Mouse (Mus musculus): ENCODE data around the gene Med25.
"Not testable (repeated sequence)": the region's sequence is repeated elsewhere in the genome, so short reads cannot be mapped to it uniquely, and the experiment has no call there.

The Med25 gene

DNA sequence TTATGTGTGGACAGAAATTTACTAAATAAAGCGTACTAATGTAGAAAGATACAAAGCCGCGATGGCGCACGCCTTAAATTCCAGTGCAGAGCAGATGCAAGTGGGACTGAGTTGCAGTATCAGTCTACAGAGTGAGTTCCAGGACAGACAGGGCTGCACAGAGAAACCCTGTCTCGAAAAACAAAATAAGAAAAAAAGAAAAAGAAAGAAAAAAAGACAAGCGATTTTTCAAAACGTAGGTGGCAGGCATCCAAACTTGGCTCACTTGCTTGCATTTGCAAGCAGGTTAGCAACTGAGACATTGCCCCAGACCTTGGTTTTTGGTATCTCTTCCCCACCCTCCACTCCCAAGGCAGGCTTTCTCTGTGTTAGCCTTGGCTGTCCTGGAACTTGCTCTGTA is 685 bp upstream of the Med25 start:
- DNase-seq (ENCODE audit: low read depth, low spot score), result no peak

DNA sequence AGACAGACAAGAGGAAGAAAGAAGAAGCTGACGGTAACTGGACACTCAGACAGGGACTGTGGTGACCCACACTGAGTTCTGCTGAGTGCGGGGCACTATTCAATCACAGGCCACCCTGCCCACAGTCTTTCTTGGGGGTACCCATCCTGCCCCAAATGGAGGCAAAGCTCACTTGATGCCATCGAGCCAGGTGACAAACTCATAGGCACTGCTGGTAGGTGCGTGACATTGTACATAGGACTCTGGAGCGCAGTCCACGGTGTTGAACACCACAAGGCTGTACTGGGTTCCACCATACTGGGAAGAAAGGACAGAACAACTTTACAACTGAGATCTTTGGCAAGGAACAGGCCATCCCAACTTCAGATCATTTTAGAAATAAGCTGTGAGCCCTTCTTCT is 901 bp downstream of the Med25 start:
- DNase-seq (ENCODE audit: low read depth, low spot score), result no peak

DNA sequence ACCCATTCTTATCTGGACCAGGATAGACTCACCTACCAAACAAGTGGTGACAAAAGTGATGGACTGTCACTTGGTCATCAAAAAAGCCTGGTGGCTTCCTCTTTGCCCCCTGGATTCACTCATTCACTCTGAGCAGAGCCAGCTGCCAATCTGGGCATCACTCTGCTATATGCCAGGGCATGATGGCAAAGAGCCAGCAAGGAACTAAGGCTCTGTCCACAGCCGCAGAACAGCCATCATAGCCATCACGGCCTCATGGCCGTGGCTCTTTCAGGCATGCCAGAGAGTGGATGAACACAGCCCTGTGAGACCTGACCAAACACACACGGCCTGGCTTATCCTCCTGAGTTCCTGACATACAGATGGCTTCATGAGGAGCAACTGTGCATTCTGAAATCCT is 1.8 kb downstream of the Med25 start:
- DNase-seq (ENCODE audit: low read depth, low spot score), result no peak

DNA sequence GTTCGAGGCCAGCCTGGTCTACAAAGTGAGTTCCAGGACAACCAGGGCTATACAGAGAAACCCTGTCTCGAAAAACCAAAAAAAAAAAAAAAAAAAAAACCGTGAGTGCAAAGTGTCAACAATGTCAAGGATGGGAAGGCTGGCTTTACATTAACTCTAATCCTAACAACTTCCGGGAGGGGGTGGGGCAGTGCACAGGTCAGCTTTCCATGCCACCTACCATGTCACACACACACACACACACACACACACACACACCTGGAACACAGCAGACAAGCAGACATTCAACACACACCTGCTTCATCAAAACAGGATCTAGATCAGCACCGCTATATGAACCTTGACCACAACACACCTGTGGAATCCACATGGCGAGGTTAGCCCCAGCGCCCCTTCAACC is 2.3 kb downstream of the Med25 start:
- no peak for DNase-seq (ENCODE audit: low read depth, low spot score)

DNA sequence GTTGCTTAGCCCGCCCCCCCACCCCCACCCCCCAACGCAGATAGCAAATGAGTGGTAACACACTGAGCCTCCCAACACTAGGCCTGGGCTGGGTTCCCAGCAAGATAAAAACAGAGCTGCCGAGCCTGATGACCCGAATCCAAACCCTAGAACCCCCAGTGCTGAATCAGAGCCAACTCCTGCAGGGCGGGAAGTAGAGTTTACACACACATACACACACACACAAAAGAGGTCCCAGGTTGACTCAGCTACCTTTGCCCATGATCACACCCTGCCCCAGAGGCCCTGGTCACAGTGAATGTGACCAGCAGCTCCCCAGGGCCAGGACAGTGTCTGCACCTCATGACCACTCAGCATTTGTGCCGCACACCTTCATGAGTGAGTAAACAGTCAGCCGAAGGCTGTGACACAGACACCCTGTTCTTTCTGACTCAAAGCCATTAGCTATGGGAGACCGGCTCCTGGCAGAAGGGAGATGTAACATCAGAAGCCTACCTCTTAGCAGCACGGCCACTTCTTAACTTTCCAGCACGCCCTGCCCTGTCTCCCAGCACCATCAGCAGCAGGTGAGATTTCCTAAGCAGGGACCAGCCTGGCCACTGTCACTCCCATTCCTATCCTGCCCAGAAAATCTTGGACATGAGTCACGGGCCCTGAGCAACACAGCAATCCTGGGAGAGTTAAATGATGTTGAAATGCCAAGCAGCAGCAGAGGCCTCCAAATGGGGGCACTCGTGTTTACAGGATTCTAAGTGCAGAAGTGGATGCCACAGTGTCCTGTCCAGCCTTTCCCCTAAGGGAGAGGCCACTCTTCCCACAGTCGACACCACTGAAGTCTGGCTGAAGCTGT is 4.0 kb downstream of the Med25 start:
- DNase-seq (ENCODE audit: low read depth, low spot score), result no peak

DNA sequence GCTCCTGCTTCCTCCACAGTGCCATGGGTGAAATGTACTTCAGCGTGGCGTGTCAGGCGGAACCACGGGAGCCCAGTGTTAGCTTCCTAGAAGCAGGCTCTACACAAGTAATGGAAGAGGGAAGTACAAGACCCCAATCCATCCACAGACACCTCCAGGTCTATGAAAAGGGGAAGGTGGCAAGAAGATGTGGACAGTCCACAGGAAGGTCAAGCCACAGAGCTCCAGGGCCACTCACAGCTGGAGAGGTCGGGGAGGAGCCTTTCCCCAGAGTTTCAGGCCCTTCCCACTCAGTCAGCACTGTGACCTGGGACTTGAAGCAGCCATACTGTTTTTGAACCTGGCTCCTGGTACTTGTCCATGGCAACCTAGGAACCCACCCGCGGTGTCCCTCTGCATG is 5.5 kb downstream of the Med25 start:
- DNase-seq (ENCODE audit: low read depth, low spot score), result no peak

DNA sequence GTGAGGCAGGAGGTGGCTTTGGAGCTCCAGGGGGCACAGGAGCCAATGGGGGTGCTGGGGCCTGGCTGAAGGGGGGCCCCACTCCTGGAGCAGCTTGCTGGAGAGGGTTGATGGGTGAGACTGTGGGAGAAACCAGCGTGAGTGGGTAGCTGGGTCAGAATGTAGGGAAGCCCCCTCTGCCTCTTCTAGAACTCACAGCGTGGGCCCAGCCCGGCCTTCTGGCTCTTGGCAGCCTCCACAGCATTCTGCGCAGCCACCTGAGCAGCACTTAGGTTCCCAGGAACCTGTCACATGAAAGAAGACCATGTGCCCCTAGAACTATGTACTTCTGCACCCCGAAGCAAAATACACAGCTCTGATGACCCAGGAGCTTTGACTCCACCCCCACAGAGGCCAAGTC is 7.9 kb downstream of the Med25 start:
- no peak for DNase-seq (ENCODE audit: low read depth, low spot score)

DNA sequence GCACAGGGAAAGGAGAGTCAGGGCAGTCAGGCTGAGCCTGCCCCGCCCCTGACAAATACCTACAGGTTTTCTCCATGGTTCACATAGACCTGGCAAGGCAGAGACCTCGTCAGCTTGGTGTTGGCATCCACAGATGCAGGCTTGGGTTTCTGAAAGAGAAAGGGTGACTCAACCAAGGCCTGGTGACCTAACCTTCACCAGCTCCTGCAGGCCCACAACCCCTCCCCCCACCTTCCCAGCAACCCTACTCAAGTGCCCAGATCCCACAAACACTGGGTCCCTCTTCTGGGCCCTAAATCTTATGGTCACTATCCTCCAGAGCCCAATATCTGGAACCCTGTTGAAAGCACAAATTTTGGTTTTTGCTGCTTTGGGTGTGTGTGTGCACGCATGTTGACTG is 9.5 kb downstream of the Med25 start:
- DNase-seq (ENCODE audit: low read depth, low spot score), result no peak

DNA sequence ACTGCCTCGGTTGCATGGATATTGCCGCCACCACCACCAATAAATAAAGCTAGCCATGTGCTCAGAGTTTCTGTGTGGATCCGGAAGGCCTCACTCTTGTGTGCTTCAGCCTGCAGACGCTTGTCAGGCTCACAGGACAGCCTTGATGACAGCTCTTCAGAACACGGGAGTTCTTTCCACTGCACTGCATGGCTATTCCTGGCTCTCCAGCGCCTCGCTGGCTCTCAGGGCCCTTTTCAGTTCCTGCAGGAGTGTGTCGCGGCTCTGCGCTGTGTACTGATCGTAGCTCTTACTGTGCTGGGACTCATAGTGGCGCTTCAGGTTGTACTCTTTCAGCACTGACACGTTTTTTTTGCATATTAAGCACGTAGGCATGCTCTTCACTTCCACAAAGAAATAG is 14.7 kb downstream of the Med25 start:
- no peak for DNase-seq (ENCODE audit: low read depth, low spot score)

DNA sequence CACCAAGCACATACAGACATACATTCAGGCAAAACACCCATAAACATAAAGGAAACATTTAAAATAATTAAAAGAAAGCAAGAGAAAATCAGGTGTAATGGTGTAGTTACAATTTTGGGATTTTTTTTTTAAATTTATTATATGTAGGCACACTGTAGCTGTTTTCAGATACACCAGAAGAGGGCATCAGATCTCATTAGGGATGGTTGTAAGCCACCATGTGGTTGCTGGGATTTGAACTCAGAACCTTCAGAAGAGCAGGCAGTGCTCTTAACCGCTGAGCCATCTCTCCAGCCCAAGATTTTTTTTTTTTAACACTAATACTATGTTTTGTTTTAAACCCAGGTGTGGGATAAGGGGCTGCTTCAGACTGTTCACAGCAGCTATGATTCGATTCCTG is 20.7 kb downstream of the Med25 start:
- DNase-seq (ENCODE audit: low read depth, low spot score), result not testable (repeated sequence)

DNA sequence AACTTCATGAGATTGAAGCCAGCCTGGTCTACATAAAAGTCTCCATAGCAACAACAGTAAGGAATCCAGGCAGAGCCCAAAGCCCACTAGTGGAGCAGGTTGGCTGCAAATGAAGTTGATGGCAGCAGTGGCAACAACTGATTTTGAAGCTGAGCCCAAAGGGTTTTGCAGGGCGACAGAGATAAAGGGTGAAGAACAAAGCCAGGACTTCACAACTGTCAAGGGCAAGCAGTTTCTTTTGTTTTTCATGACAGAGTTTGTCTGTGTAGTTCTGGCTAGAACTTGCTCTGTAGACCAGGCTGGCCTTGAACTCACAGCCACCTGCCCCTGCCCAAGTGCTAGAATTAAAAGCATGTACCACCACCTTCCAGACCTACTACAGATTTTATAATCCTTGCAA is 21.3 kb downstream of the Med25 start:
- no peak for DNase-seq (ENCODE audit: low read depth, low spot score)

DNA sequence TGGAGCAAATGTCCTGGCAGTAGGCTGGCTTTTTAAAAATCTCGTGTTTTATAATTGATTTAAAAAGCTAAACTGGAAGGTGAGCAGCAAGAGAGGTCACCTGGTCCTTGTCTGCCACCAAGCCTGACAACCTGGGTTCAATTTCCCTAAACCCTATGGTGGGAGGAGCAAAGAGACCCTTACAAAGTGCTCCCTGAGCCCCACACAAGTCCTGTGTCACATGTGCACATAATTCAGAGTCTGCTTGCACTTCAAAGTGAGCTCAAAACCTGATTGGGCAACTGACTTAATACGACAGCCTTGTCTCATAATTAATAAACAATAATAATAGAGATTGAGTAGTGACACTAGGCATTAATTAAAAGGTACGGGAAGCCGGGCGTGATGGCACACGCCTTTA is 21.9 kb downstream of the Med25 start:
- DNase-seq (ENCODE audit: low read depth, low spot score), result no peak

DNA sequence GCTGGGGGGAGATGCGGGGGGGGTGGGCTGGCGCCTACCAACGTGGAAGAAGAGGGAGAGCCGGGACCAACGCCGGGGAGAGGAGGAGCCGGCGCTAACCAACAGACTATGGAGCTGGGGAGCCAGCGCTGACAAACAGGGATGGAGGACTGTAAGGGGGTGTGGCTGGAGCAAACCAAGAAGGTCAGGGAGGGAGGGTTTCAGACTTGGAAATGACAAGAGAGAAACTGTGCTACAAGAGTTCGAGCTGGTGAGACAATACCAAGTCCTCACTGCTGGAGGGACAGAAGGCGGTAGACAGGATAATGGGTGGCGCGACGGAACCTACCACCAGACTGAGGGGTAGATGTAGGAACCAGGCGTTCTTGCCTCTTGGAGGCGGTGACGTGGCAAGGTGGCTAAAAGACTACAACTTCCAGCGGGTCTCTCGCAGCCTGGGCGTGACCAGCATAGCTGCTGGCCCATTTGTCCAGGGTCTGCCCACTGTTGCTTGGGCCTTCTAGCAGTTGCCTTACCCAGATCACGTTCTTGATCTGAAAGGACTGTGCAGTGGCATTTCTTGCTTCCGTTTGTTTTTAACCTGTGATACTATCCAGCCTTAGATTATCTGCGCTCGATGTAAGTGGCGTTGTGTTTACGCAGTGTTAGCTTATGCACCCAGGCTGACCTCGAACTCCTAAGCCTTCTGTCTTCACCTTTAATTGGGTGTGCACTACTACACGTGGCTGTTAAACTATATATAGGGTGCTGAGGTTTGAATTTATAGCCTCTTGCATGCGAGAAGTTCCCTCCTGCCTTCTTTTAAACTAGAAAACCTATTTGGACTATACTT is 22.6 kb downstream of the Med25 start, which contains the start of gene Ptov1:
TSS of gene Ptov1 (minus strand) at position 92 of the 832 bp plus-strand sequence.
- peak; percentile 86 for DNase-seq (ENCODE audit: low read depth, low spot score)

DNA sequence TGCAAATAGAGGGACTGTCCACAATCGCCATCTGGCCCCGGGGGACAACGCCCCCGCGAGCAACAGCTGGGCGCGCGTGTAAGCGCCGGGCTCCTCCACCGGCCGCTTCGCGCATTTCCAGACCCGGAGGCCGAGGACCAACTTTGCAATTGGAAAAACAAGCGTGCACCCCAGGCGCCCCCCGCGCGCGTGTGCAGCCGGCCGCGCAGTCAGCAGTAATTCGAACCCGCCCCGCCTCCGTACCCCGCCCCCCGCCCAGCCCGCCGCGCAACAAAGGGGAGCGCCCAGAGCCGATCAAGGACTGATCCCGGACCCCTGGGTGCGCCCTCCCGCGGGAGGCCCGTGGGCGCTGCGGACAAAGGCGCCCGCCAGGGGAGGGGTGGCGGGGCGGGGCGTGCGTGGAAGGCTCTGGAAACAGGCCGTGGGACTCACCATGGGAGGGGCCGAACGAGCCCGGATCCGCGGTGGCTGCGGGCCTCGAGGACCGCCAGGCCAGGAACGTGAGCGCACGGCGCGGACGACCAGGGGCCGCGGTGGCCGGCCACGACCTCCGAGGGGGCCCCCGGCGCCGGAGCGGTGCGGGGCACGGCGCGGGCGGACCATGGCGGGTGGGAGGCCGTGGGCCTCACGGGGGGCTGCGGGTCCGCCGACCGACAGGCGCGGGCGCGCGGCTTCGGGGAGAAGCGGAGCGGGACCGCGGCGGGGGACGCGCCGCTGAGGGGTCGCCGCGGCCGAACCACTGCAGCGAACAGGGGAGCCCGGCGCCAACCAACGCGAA is 23.4 kb downstream of the Med25 start:
- peak; percentile 63 for DNase-seq (ENCODE audit: low read depth, low spot score)

DNA sequence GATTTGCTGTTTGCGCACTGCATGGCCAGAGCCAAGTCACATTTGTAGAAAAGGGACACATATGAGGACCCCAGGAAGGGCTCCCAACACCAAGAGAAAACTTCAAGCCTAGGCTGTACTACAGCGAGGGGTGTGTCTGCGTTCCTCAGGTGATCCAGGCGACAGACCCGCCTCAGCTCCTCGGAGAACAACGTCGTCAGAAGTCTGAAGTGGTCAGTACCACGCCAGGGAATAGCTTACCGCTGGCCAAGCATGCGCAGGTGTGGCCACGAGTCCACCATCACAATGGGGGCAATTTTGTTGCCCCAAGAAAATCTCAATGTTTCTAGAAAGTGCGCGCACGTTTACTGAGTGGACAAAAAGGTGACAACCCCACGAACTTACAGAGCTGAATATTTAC is 24.0 kb downstream of the Med25 start:
- no peak for DNase-seq (ENCODE audit: low read depth, low spot score)

DNA sequence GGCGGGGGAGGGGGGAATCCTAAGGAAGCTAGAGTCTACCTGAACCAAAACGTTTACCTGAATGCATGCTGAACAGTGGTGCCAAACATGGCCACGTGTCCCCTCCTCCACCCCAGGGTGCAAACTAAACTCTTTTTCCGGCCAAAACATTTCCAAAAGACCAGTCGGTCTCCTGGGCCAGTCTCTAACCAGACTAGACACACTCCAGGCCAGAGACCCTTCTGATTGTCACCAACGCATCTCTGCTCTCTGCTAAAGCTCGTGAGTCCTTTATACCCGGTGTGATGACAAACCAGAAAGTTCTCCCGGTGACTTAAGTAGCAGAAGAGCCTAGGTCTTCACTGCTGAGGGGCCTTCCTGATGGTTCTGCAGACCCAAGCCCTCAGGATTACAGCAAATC is 24.7 kb downstream of the Med25 start:
- DNase-seq (ENCODE audit: low read depth, low spot score), result no peak

DNA sequence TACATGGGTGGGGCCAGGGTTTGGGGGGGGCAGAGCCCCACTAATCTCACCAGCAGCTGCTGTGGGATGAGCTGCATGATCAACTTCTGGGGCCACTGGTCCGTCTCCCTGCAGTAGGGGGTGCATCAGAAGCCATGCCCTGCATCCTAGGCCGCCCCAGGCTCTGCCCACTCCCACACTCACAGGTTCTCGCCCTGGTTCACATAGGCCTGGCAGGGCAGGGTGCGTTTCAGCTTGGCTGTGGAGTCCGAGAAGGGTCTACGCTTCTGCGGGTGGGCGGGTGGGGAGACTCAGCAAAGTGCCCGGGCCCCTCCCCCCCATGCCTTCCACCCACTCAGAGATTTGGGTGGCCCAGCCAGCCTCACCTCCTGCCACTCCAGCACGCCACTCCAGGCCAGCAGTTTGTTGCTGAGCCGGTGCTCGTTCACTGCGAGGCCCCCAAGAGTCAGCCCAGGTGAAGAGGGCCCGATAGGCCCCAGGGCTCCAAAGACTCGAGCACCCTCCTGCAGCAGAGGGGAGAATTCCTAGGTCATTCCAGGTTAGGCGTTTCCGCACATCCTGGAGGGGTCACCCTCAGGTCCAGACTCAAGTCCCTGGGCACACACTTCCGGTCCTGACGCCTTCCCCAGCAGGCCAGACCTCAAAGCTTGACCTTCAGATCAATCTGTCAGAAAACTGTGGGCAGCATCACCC is 25.4 kb downstream of the Med25 start:
- no peak for DNase-seq (ENCODE audit: low read depth, low spot score)

DNA sequence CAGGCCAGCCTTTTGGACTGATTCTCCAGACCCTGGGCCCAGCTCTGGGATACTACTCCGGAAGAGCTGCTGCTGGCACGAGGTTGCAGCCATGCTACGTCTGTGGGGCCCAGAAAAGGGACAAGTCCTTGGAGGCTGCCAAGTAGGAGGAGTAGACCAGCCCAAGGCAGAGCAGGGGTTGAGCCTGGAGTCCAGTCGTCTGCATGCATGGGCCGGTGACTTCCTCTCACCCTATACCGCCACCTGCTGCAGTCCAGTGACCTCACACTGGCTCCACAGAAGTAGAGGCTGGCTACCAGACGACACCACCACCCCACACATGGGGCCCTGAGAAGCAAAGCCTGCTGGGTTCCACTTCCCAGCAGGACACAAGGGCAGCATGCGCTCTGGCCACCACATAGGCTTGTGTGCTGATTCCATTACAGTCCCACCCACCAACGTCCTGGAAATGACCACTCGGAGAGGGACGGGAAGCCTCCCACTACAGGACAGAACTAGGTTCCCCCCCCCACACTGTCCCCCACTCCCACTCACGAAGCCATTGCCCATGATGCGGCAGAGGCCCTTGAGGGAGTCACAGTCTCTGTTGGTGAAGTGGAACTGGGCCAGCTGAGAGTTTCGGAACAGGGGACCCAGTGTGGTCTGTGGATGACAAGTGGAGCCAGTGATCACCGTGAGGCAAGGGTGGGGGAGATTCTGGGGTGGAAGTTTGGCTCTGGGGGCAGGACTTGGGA is 26.1 kb downstream of the Med25 start:
- DNase-seq (ENCODE audit: low read depth, low spot score), result no peak

DNA sequence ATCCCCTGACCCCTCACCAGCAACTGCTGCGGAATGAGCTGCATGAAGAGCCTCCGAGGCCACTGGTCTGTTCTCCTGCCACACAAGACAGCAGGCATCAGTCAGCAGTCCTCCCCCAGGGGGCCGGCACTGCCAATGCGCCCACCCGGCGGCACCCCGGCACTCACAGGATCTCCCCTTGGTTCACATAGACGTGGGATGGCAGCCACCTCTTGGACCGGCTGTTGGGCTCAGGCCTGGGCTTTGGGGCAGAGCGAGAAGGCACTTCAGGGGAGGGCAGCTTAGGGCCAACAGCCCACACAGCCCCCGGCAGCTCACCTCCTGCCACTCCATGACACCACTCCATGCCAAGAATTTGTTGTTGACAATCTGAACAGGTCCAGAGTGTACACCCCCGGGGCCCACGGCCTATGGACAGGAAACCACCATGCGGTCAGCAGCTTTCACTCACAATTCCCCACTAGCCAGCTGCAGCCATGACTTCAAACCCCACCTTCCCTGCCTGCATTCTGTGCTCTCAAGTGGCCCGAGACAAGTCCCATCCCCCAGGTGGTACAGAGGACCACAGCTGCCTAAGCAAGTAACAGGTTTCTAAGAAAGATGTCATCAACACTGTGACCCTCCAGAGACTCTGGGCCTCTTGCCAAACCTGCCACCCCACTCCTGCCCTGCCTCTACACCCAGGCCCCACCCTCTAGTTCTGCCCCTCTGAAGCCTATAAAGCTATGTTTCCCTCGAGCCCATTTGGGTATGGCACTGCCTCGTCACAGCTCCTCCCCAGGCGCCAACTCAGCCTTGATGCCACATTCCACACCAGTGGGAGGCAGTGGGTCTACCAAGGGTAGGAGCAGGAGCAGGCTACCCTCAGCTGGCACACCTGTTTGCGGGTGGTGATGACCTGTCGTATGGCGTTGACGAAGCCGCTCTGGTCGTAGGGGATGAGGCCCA is 27.6 kb downstream of the Med25 start:
- DNase-seq (ENCODE audit: low read depth, low spot score), result no peak
